Mouse (Mus musculus) MEL (cell line): ENCODE measurements at regions not wholly inside any gene's neighbourhood (a gene's known extent, or its start where the extent isn't known, plus 50 kb on each side); places are given as distances from the start of the nearest gene placed in this dataset.

Source experiments
- CTCF ChIP-seq, 3 experiments: IDR thresholded peaks in 2 of 3; conservative IDR thresholded peaks in 1 of 3; 2 replicates each; pipeline ENCODE4 v1.5.1; 2011 to 2012; ENCODE audit warnings: low read length in 3 of 3, low read depth in 2 of 3, mild to moderate bottlenecking in 2 of 3, improper control_type of control experiment in 1 of 3, inconsistent platforms in 1 of 3, mixed read lengths in 1 of 3, moderate library complexity in 1 of 3; ENCODE audit not compliant: control insufficient read depth in 1 of 3, insufficient read depth in 1 of 3, poor library complexity in 1 of 3, severe bottlenecking in 1 of 3
- EP300 ChIP-seq, 2 experiments: IDR thresholded peaks; 2 replicates each; pipeline ENCODE4 v1.6.1; 2011; ENCODE audit warnings: improper control_type of control experiment in 2 of 2, low read length in 2 of 2, low read depth in 1 of 2, mild to moderate bottlenecking in 1 of 2
- GATA1 ChIP-seq: IDR thresholded peaks from 2 replicates; pipeline ENCODE4 v1.6.1; 2011; ENCODE audit warnings: low read depth, low read length, improper control_type of control experiment
- HCFC1 ChIP-seq: IDR thresholded peaks from 2 replicates; pipeline ENCODE4 v1.6.1; 2012; ENCODE audit warnings: low read depth, mild to moderate bottlenecking, inconsistent platforms, low read length, improper control_type of control experiment, moderate library complexity
- MAX ChIP-seq: IDR thresholded peaks from 2 replicates; pipeline ENCODE4 v1.6.1; 2011; ENCODE audit warnings: low read length, improper control_type of control experiment
- POLR2AphosphoS2 ChIP-seq: IDR thresholded peaks from 2 replicates; pipeline ENCODE4 v1.6.1; 2011; ENCODE audit warnings: low read length, improper control_type of control experiment
- TAL1 ChIP-seq: IDR thresholded peaks from 2 replicates; pipeline ENCODE4 v1.6.1; 2012; ENCODE audit warnings: mild to moderate bottlenecking, inconsistent platforms, low read length, moderate library complexity, mixed read lengths
- ZKSCAN1 ChIP-seq: IDR thresholded peaks from 2 replicates; pipeline ENCODE4 v1.6.1; 2012; ENCODE audit warnings: low read depth, mild to moderate bottlenecking, inconsistent platforms, low read length, improper control_type of control experiment, moderate library complexity

- TF ChIP-seq GATA1 (no peak), MAX (no peak), ZKSCAN1 (no peak), CTCF (IDR thresholded peaks at IDR 0.05 in 2 of 3, conservative IDR thresholded peaks at IDR 0.05 in 1 of 3; ENCODE audit: control insufficient read depth in 1 of 3, insufficient read depth in 1 of 3, low read depth in 2 of 3, low read length in 3 of 3, poor library complexity in 1 of 3, severe bottlenecking in 1 of 3) (no peak), HCFC1 (no peak), TAL1 (no peak), EP300 (IDR thresholded peaks at IDR 0.05; ENCODE audit: low read depth in 1 of 2, low read length in 2 of 2) (no peak), POLR2AphosphoS2 (no peak)
Observed at GRCm38 (mm10) chr1:154113291-154114050, 87.5 kb upstream of the Zfp648 start.
